Mouse (Mus musculus) bone marrow, adult 2 months (tissue): ENCODE results near the gene Clec2d. TPM values are rescaled to one million over a fixed set of nuclear protein-coding genes. Genes with fewer than 3 reads are reported as not detected.
A peak's percentile ranks its signal among the peaks of the same experiment; 100 is the strongest.

Source experiments
- H3K27ac ChIP-seq: fragments of 200-500 bp; 2 replicates; pipeline ENCODE4 v1.5.1; 2012; ENCODE audit warnings: low read depth, mild to moderate bottlenecking, control low read depth, inconsistent platforms, low read length; ENCODE audit not compliant: control insufficient read depth, poor library complexity, insufficient read depth
- H3K4me1 ChIP-seq: fragments of 200-500 bp; 2 replicates; pipeline ENCODE4 v1.6.1; 2011; ENCODE audit warnings: low read length; ENCODE audit not compliant: control insufficient read depth, insufficient read depth
- H3K4me3 ChIP-seq: fragments of 200-500 bp; replicated peaks from 2 replicates; pipeline ENCODE3; 2011; ENCODE audit warnings: mild to moderate bottlenecking, low read depth, low read length, control low read depth; ENCODE audit not compliant: control insufficient read depth
- CTCF ChIP-seq: fragments of 200-500 bp; IDR thresholded peaks from 2 replicates; pipeline ENCODE4 v1.5.1; 2011; ENCODE audit warnings: low read length, control low read depth; ENCODE audit not compliant: control insufficient read depth, insufficient read depth
- POLR2A ChIP-seq: fragments of 200-500 bp; IDR thresholded peaks from 2 replicates; pipeline ENCODE4 v1.6.1; 2011; ENCODE audit warnings: low read depth, mild to moderate bottlenecking, control low read depth, low read length, borderline replicate concordance; ENCODE audit not compliant: control insufficient read depth
- WGBS: fragments of 180-500 bp; shearing (Covaris S2); methylation state at CpG from one replicate; pipeline ENCODE4 v1.1.7; 2018; 5-methylcytosine and 5-hydroxymethylcytosine counted together
- polyA plus RNA-seq: library from polyadenylated mRNA; stranded (reverse); fragments of >200 nt; gene quantifications from 2 replicates; pipeline ENCODE4 v1.2.4, GENCODE M21; 2011; ENCODE audit warnings: low replicate concordance; ENCODE audit not compliant: missing spikeins, insufficient read depth, insufficient read length

The Clec2d gene
- polyA plus RNA-seq, 1 experiment = 122 TPM

DNA sequence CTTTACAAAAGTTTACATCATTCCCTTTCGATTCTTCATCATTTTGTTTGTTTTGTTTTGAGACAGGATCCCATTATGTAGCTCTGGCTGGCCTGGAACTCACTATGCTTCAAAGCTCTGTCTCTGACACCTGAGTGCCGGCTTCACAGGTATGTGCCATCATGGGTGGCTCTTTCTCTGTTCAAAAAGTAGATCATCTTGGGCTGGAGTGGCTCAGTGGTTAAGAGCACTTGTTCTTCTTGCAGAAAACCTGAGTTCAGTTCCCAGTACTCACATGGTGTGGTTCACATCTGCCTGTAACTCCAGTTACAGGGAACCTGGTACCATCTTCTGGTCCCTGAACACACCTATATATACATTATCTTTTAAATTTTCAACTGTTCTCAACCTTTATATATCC, 44.7 kb downstream of the Clec2d start:
- Histone ChIP-seq H3K4me3 (no peak overlapping the region), H3K4me1 (peaks cover 2% of the 10 kb centered on the region; the same call in 1 of the 2 replicates), H3K27ac (no peak overlapping the region)
- TF ChIP-seq CTCF (no peak), POLR2A (no peak)
- 88% methylated on average over 2 of the region's 2 CpGs for WGBS

DNA sequence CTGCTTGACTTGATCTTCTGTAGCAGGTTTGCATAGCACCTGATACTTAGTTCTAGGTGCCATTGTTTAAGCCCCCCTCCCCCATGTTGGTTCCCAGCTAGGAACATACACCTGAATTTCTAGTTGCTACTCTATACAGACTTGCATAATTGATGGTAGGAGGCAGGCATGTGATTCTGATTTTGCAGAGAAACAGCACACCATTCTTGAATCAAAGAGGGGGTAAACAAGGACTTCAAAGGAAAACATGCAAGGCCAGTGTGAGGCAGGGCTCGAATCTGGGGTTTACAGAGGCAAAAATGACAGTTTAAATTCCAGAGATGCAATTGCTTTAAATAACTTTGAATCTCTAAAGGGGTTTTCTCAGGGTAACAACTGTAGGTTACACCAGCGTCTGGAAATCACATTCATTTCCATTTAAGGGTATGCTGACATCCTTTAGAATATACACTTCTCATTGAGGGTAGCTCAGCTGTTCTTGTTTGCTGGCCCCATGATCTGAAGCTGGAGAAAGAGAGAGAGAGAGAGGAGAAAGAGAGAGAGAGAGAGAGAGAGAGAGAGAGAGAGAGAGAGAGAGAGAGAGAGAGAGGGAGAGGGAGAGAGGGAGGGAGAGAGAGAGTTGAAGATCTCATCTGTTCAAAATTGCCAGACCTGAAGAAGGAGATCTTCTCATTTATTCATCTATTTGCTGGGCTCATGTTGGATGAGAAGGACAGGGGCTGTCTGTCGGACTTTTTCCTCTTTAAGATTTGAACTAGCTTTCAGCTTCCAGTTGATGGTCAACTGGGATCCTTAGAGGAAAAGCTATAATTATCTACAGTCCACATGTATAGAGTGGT, 48.7 kb downstream of the Clec2d start:
- 44% methylated on average over 3 of the region's 3 CpGs for WGBS
- peak overlapping the region; percentile 33; the same call in 1 of the 2 replicates for H3K27ac ChIP-seq
- H3K4me3 ChIP-seq = no peak overlapping the region
- no peak for TF ChIP-seq POLR2A
- TF ChIP-seq CTCF = no peak
- peaks cover 2% of the 10 kb centered on the region; the same call in 1 of the 2 replicates for H3K4me1 ChIP-seq

DNA sequence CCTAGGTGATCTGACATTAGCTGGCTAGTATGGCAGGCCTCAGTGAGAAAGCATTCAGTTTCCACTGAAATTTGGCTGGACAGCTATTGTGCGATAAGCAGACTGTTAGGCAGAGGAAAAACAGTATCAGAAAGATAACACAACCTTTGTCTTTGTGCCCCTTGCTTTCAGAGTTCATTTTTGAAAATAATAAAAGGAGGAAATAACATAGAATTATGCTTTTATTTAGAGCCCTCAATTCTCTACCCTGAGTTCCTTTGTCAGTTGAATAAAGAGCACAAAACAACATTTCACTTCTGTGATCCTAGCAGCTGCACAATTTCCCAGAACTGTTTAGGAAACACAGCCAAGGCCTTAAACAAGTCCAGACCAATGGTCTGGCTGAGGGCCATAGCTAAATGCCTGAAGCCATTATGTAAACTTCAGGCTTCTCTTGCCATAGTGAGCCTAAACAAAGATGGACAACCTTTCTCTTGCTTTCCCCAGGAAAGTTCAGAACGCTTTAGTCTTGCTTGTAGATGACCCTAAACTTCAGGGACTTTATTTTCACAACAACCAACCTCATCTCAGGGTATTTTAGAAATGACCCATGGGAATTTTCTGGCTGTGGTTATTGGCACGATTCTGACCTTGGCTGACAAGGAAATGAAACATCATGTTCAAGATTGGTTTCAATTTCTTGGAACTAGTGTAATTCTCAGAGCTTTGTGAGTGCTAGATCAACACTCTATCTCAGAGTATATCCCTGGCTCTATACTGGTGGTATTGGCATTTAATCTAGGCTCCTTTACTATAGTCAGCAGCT, 49.6 kb downstream of the Clec2d start:
- WGBS = 31% methylated on average over 3 of the region's 3 CpGs
- peak overlapping the region; percentile 66; the same call in 1 of the 2 replicates for H3K27ac ChIP-seq
- TF ChIP-seq CTCF (no peak), POLR2A (no peak)
- no peak overlapping the region for H3K4me3 ChIP-seq
- peaks cover 2% of the 10 kb centered on the region; the same call in 1 of the 2 replicates for H3K4me1 ChIP-seq

DNA sequence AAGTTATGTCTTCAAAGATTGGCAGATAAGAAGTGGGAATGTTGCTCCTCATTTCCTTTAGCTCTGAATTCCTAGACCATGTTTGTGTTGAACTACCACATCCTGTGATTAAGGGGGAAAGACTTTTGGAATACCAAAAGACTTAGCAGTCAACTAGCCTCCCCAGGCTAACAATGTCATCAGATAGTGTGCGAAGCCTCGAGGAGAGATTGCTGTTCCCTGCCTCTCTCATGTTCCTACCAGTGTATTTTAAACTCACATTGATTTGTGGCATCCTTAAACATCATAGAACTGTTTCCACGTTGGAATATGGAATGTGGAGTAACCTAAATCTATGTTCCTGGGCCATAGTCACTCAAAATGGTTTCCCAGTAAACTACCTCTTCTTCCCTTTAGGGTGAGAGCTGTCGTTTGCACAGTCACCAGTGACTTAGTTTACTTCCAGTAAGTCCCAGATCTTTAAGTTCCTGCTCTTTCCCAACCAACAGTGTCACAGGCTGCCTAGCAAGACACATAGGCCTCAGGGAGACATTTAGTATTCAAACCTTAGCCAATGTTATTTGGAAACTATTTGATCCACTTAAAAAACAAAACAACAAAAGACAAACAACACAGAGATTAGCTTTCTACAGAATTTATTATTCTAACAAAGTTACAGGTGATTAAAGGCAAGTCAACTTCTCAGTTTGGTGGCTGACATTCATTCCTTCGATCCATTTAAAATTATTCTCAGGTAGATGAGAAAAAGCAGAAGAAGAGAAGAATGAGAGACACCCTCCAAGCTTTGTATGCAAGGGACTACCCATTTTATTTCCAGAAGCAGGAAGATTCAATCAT, 51.8 kb downstream of the Clec2d start:
- no peak for TF ChIP-seq CTCF
- TF ChIP-seq POLR2A = no peak
- peaks cover 2% of the 10 kb centered on the region; the same call in 1 of the 2 replicates for H3K4me1 ChIP-seq
- 34% methylated on average over 5 of the region's 5 CpGs for WGBS

DNA sequence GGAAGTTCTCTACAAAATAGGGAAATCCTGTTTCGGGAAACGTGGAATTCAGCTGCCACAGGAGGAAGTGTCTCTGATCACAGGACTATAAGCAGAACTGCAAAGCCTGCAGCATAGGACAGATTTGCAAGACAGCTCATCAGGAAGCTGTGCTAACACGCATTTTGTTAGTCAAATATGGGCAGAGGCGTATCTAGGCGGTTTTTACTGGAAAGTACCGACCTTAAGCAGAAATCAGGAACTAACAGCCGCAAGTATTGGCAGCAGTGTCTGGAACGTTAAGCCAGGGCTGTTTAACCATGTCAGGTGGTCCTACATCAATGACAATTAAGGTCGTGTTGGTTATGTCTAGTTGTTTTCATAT, 52.4 kb downstream of the Clec2d start:
- peaks cover 2% of the 10 kb centered on the region; the same call in 1 of the 2 replicates for H3K4me1 ChIP-seq
- peak overlapping the region; percentile 15 for H3K4me3 ChIP-seq
- TF ChIP-seq POLR2A (0 out of 2 replicates have a peak, but pooled peaks have one; percentile 38), CTCF (no peak)
- WGBS = under 1% methylated on average over 9 of the region's 9 CpGs
- peak overlapping the region; percentile 37; the same call in 1 of the 2 replicates for H3K27ac ChIP-seq

More for the DNA sequence above, 51.8 kb downstream of the Clec2d start:
- Histone ChIP-seq H3K27ac (peak overlapping the region; percentile 45; the same call in 1 of the 2 replicates), H3K4me3 (peak overlapping the region; percentile 15)

DNA sequence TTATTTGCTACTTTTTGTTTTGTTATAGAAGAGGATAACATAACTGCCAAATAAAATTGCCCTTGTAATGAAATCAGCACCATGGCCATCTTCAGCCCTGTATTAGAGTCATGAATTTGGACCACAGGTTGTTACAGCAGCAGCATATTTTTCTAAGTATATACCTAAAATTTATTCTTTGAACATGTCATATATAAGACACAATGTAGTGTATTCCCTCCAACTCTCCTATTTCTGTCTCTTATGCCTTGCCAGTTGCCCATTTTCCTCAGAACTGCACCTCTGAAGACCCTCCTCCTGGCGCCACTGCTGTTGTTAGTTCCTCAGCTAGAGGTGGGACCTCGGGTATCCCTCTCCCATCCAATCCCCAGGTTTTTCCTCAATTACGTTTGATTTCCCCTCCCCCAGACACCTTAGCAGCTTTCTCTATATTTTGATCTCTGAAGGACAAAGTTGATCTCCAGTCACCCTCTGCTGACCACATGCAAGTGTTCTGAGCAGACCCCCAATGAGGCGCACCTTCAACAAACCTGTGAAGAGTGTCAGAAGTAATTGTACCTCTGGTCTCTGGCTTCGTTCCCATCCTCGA, 53.0 kb downstream of the Clec2d start:
- 9% methylated on average over 6 of the region's 6 CpGs for WGBS
- H3K27ac ChIP-seq = peak overlapping the region; percentile 98
- H3K4me1 ChIP-seq = peaks cover 2% of the 10 kb centered on the region; the same call in 1 of the 2 replicates
- peak overlapping the region; percentile 52 for H3K4me3 ChIP-seq
- no peak for TF ChIP-seq POLR2A
- no peak for TF ChIP-seq CTCF

DNA sequence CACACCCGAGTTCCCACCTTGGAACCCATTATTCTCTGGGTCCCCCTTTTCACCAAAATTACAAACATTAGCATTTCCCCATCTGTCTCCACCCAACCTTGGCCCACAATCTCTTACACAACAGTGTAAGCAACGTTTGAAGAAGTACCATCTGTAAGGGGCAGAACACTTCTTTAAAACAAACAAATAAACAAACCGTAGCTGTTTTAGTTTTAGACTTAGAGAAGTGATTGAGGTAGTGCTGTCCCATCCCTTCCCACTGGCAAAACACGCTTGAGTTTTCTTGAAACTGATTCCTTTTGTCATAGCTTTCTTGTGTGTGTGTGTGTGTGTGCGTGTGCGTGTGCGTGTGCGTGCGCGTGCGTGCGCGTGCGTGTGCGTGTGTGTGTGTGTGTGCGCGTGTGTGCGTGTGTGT, 53.5 kb downstream of the Clec2d start:
- H3K27ac ChIP-seq = peak overlapping the region; percentile 98
- peaks cover 2% of the 10 kb centered on the region; the same call in 1 of the 2 replicates for H3K4me1 ChIP-seq
- 42% methylated on average over 18 of the region's 18 CpGs for WGBS
- TF ChIP-seq CTCF = no peak
- TF ChIP-seq POLR2A = no peak
- peak overlapping the region; percentile 52 for H3K4me3 ChIP-seq
